Mouse (Mus musculus): Measurements from ENCODE around the gene Cebpzos.
A peak's percentile ranks its signal among the peaks of the same experiment; 100 is the strongest.

Gene Cebpzos

GRCm38 (mm10) chr17:78937229-78937853, 21.0 kb downstream of the Cebpzos start:
- no peak for DNase-seq (ENCODE audit: low spot score in 2 of 2)

- DNase-seq (ENCODE audit: low spot score in 2 of 2) = no peak
Measured at GRCm38 (mm10) chr17:78938927-78939326, 22.6 kb downstream of the Cebpzos start.

- no peak for DNase-seq (ENCODE audit: low spot score in 2 of 2)
Measured at GRCm38 (mm10) chr17:78942579-78942978, 26.3 kb downstream of the Cebpzos start.

GRCm38 (mm10) chr17:78951225-78951624, 34.9 kb downstream of the Cebpzos start:
- DNase-seq (ENCODE audit: low spot score in 2 of 2) = no peak

- DNase-seq (ENCODE audit: low spot score in 2 of 2) = no peak
Measured at GRCm38 (mm10) chr17:78952070-78952469, 35.8 kb downstream of the Cebpzos start.

GRCm38 (mm10) chr17:78953240-78953639, 36.9 kb downstream of the Cebpzos start:
- no peak for DNase-seq (ENCODE audit: low spot score in 2 of 2)

- DNase-seq (ENCODE audit: low spot score in 2 of 2) = no peak
Measured at GRCm38 (mm10) chr17:78959473-78959872, 43.2 kb downstream of the Cebpzos start.

- peak; percentile 17 to 21 for DNase-seq (ENCODE audit: low spot score in 2 of 2)
Measured at GRCm38 (mm10) chr17:78964387-78964786, 48.1 kb downstream of the Cebpzos start.

- no peak for DNase-seq (ENCODE audit: low spot score in 2 of 2)
Measured at GRCm38 (mm10) chr17:78966092-78966883, 50.0 kb downstream of the Cebpzos start.

GRCm38 (mm10) chr17:78968500-78968899, 52.2 kb downstream of the Cebpzos start:
- no peak for DNase-seq (ENCODE audit: low spot score in 2 of 2)

Measured in frontal cortex, postnatal 36 days (tissue).